Mouse (Mus musculus): ENCODE data around the gene G6pc3. TPM values are rescaled to one million over a fixed set of nuclear protein-coding genes. Genes with fewer than 3 reads are reported as not detected.

The G6pc3 gene
- polyA plus RNA-seq, 1 experiment from 2014 or later, result 40.9 TPM

DNA sequence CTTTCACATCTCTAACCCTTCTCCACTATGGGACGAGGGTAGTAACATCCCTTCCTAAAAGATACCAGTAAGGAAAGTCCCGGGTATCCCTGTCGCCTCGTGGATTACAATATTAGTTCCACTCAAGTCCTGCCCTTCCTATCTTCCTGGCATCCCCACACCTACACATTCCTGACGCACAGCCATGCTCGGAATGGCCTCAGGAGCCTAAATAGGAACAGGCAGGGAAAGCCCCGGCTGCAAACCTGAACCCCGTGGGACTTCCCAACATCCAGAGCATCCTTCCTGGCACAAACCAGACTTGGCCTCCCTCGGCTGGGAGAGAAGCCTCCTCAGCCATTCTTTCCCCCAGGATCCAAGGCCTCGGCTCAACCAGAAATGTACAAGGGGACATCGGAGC, 26.1 kb downstream of the G6pc3 start:
- DNase-seq (ENCODE audit: low spot score), result no peak
- peak overlapping the region; percentile 82 for H3K27ac ChIP-seq
- 0 out of 2 replicates have a peak, but pooled peaks cover 6% of the 10 kb centered on the region for H3K36me3 ChIP-seq
- 50% methylated on average over 11 of the region's 11 CpGs for WGBS
- peaks cover 97% of the 10 kb centered on the region for H3K4me1 ChIP-seq
- peak overlapping the region; percentile 70 for H3K4me3 ChIP-seq
- H3K27me3 ChIP-seq (ENCODE audit: insufficient read depth, poor library complexity, severe bottlenecking), result no peaks in the 10 kb centered on the region
- no peaks in the 10 kb centered on the region for H3K9me3 ChIP-seq

DNA sequence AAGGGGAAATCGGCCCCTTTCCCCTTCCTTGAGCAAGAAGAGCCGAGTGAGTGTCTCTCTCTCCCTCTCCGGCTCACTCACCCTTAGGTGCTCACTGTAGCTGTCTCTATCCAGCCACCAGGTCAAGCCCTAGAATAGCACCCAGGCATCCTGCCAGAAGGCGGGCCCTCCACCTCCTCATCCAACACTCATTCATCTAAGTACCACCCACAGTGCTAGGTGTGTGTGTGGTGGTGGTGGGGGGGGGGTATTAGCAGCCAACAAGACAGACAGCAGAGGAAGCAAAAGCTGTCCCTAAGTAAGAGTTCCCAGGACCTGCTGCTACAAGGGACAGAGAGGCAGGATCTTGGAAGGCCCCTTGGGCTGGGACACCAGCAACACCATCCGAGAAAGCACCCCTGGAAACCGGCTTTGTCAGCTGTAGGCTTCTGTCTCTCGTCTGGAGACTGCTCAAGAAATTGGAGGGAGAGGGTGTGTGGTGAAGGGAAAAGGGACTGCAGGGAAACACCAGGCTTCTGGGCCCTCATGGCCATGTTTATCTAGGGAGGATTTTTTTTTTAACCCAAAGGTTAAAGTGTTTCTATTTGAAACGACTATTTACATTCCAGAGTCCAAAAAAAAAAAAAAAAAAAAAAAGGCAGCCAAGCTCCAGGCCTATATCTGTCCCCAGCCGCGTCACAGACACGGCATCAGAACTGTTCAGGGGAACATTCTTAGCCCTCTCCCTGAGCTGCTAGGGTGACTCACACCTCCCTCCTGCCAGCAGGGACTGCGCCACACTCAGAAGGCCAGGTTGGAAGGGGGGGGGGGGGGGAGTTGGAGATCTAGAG, 26.9 kb downstream of the G6pc3 start:
- H3K27me3 ChIP-seq (ENCODE audit: insufficient read depth, poor library complexity, severe bottlenecking), result no peaks in the 10 kb centered on the region
- WGBS, result 26% methylated on average over 12 of the region's 12 CpGs
- peak overlapping the region; percentile 70 for H3K4me3 ChIP-seq
- peaks cover 8% of the 10 kb centered on the region for H3K36me3 ChIP-seq
- peaks cover 97% of the 10 kb centered on the region for H3K4me1 ChIP-seq
- no peaks in the 10 kb centered on the region for H3K9me3 ChIP-seq
- peak overlapping the region; percentile 88 for H3K27ac ChIP-seq
- DNase-seq (ENCODE audit: low spot score), result no peak

DNA sequence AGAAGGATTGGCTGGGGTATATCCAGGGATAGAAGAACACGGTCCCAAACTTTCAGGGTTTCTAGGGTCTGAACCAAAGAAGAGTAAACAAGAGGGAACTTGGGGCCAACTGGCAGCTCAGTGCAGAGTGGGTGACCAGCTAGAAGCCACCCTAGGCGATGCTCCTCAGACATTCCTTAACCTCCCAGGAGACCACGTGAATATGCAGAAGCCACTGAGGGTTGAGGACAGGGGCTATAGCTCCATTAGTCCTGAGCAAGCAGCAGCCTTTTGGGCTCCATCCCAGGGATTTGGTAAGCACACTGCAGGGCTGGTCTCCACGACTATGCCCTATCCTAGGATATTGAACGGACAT, 27.4 kb downstream of the G6pc3 start:
- no peaks in the 10 kb centered on the region for H3K9me3 ChIP-seq
- no peaks in the 10 kb centered on the region for H3K27me3 ChIP-seq (ENCODE audit: insufficient read depth, poor library complexity, severe bottlenecking)
- peaks cover 97% of the 10 kb centered on the region for H3K4me1 ChIP-seq
- no peak for DNase-seq (ENCODE audit: low spot score)
- WGBS, result 31% methylated on average over 5 of the region's 5 CpGs
- peaks cover 9% of the 10 kb centered on the region for H3K36me3 ChIP-seq
- H3K4me3 ChIP-seq, result peak overlapping the region; percentile 70
- H3K27ac ChIP-seq, result peak overlapping the region; percentile 88

DNA sequence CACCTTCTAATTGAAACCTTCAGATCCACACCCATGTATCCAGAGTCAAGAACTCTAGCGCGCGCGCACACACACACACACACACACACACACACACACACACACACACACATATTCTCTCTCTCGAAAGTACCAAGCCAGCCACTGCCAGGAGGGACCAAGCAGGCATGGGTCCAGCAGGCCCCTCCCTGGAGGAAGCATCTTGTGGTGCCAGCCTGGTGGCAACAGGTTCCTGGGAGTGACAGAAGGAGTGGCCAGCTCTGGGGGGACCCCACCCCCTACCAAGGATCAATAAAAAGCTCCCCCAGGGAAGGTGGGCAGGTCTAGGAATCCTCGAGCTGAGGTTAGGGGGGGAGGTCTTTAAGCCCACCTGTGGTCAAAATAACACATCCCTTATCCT, 28.0 kb downstream of the G6pc3 start:
- WGBS, result 68% methylated on average over 6 of the region's 6 CpGs
- H3K4me1 ChIP-seq, result peaks cover 97% of the 10 kb centered on the region
- H3K9me3 ChIP-seq, result no peaks in the 10 kb centered on the region
- DNase-seq (ENCODE audit: low spot score), result no peak
- H3K36me3 ChIP-seq, result peaks cover 11% of the 10 kb centered on the region
- H3K27ac ChIP-seq, result peak overlapping the region; percentile 88
- H3K4me3 ChIP-seq, result peak overlapping the region; percentile 70
- no peaks in the 10 kb centered on the region for H3K27me3 ChIP-seq (ENCODE audit: insufficient read depth, poor library complexity, severe bottlenecking)

DNA sequence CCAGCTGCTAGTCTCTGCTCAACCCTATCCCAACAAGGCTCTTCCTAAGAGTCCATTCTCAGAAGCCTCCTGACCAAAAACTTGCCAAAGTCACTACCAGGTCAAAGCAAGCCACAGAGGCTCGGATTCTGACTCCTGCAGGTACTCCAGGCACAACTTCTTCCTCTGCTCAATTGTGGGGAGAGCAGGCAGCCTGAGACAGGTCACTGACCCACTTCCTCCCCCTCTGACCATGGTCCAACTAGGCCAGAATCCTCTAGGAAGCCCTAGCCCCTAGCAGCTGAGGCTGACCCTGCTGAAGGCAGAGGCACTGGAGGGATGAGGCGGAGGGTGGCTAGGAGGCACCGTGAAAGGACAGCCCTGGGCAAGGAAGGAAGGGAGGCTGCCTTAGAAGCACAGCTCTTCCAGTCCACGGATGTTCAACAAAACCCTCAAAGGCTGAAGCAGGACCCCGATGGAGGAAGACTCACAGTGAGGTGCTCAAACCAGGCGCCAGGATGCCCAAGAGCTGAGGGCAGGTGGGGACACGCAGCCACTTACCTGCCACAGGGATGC, 28.5 kb downstream of the G6pc3 start:
- H3K27ac ChIP-seq, result peak overlapping the region; percentile 88
- peaks cover 97% of the 10 kb centered on the region for H3K4me1 ChIP-seq
- no peaks in the 10 kb centered on the region for H3K9me3 ChIP-seq
- H3K4me3 ChIP-seq, result peak overlapping the region; percentile 70
- H3K36me3 ChIP-seq, result peaks cover 11% of the 10 kb centered on the region
- WGBS, result 47% methylated on average over 7 of the region's 7 CpGs
- DNase-seq (ENCODE audit: low spot score), result no peak
- H3K27me3 ChIP-seq (ENCODE audit: insufficient read depth, poor library complexity, severe bottlenecking), result no peaks in the 10 kb centered on the region

DNA sequence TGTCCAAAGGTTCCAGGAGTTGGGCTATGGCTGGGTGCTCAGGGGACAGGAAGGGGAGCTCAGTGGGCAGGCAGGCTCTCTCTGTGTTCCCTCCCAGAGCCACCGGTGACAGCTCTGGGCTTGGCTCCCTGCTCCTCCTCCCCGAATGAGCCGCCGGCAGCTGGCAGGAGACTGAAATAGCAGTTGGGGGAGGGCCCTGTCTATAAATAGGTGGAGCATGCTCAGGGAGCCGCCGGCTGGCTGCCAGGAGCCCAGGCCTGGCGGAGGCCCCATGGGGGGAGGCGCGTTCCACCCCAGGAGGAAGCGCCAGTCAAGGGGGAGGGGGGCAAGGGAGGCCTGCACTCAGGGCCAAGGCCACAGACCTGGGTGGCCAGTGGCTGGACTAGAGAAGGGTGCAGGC, 29.4 kb downstream of the G6pc3 start:
- peak; percentile 97 for DNase-seq (ENCODE audit: low spot score)
- H3K27ac ChIP-seq, result peak overlapping the region; percentile 88
- peaks cover 98% of the 10 kb centered on the region for H3K4me1 ChIP-seq

DNA sequence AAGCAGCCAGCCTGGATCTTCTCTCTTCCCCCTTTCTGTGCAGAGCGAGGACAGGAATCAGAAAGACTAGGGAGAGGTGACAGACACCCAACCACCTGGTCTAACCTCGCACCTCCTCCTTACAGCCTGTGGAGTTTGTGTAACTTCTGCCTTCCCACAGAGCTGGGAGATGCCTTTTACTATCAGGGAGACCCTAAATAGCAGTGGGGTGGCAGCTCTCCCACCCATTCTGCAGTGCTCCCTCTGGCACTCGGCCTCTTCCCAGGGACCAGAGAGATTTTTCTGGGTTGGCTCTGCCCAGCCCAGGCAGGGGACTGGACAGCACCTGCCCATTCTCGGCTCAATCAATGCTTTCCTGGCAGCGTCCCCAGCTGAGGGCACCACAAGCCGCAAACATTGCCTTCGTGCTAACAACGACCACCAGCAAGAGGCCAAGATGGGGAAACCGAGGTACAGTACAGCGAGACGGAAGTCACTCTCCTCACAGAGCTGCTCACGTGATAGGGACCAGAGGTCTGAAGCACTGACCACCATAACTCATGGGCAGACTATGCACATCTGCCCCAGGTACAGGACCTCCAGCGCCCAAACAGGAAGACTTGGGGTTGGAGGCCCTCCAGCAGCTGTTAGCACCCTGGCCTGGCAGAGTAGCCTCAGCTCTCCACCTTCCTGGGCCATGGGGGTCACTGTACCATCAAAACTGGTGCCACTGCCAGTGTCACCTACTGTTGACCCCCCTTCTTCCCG, 30.0 kb downstream of the G6pc3 start:
- WGBS, result 45% methylated on average over 14 of the region's 14 CpGs
- DNase-seq (ENCODE audit: low spot score), result no peak
- H3K36me3 ChIP-seq, result peaks cover 11% of the 10 kb centered on the region
- H3K9me3 ChIP-seq, result no peaks in the 10 kb centered on the region
- H3K4me1 ChIP-seq, result peaks cover 98% of the 10 kb centered on the region
- H3K4me3 ChIP-seq, result peak overlapping the region; percentile 70
- H3K27ac ChIP-seq, result peak overlapping the region; percentile 88
- H3K27me3 ChIP-seq (ENCODE audit: insufficient read depth, poor library complexity, severe bottlenecking), result no peaks in the 10 kb centered on the region

More for the DNA sequence above, 29.4 kb downstream of the G6pc3 start:
- Histone ChIP-seq H3K9me3 (no peaks in the 10 kb centered on the region), H3K36me3 (peaks cover 11% of the 10 kb centered on the region), H3K27me3 (ENCODE audit: insufficient read depth, poor library complexity, severe bottlenecking) (no peaks in the 10 kb centered on the region), H3K4me3 (peak overlapping the region; percentile 70)
- 0% methylated on average over 10 of the region's 10 CpGs for WGBS

DNA sequence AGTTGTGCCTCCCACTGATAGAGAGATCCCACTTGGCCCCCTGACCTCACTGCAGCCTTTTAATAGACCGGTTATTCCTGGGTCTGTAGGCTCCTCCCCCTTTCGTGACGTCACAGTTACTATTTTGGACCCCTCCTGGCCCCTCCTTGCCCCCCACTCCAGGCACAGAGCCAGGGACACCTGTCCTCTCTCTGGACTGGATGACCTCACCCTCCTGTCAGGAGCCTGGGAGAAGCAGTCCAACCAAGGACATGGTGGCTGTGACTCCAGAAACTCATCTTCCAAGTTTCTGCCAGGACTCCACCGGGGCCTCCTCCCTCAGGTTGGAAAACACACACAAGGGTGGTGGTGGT, 30.6 kb downstream of the G6pc3 start:
- no peaks in the 10 kb centered on the region for H3K27me3 ChIP-seq (ENCODE audit: insufficient read depth, poor library complexity, severe bottlenecking)
- peak; percentile 93 for DNase-seq (ENCODE audit: low spot score)
- H3K27ac ChIP-seq, result peak overlapping the region; percentile 88
- H3K4me3 ChIP-seq, result peak overlapping the region; percentile 70
- H3K4me1 ChIP-seq, result peaks cover 98% of the 10 kb centered on the region
- peaks cover 11% of the 10 kb centered on the region for H3K36me3 ChIP-seq
- 29% methylated on average over 4 of the region's 4 CpGs for WGBS
- no peaks in the 10 kb centered on the region for H3K9me3 ChIP-seq

DNA sequence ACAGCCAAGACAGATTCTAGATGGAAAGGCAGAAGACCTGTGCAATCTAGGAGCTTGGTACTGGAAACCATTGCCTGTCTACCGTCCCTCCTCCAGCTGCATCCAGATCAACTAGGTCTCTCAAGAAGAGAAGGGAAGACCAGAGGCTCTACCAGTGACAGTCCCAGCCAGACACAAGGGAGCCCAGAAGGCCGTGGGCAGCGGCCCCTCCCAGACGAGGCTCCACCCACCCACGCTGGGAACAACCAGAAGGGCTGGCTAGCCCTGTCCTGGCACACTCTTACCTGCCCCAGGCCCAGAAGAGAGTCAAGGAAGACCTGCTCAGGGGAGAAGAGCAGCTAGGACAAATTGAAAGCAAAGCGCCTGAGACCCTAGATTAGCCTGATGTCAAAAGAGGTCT, 31.0 kb downstream of the G6pc3 start:
- Histone ChIP-seq H3K4me1 (peaks cover 98% of the 10 kb centered on the region), H3K9me3 (no peaks in the 10 kb centered on the region), H3K4me3 (peak overlapping the region; percentile 70), H3K27ac (peak overlapping the region; percentile 88), H3K36me3 (peaks cover 11% of the 10 kb centered on the region), H3K27me3 (ENCODE audit: insufficient read depth, poor library complexity, severe bottlenecking) (no peaks in the 10 kb centered on the region)
- no peak for DNase-seq (ENCODE audit: low spot score)
- WGBS, result 49% methylated on average over 6 of the region's 6 CpGs

DNA sequence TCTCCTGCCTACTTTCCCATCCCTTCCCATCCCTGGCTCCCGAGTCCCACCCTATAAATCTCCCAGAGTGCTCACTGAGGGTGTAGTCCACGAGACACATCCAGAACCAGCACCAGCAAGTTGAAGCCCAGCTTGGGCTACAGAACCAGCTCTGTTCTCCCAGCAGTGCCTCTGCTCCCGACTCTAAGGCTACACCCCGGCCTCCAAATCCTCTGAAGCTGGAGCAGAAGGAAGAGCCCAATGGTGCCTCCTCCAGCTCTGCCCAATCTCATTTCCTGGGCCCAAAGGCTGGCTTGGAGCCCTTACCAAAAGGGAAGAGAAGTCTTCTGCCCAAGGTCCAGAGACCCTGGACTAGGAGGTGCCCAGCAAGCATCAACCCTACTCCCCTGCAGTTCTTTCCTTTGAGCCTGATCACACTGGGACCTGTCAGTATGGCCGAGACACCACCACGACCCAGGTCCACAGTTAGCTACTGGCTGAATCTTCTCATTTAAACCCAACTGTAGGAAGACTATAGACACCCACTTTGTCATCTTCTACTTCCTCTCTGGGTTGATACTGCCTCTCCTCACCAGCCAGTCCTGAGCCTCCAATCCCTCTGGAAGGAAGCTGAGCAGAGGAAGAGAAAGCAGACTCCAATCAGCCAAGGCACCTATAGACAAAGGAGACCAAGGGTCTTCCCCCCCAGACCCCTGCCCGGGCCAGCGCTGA, 32.0 kb downstream of the G6pc3 start:
- Histone ChIP-seq H3K9me3 (no peaks in the 10 kb centered on the region), H3K27me3 (ENCODE audit: insufficient read depth, poor library complexity, severe bottlenecking) (no peaks in the 10 kb centered on the region), H3K27ac (peak overlapping the region; percentile 69), H3K36me3 (peaks cover 11% of the 10 kb centered on the region), H3K4me1 (peaks cover 99% of the 10 kb centered on the region), H3K4me3 (no peak overlapping the region)
- 87% methylated on average over 8 of the region's 8 CpGs for WGBS
- no peak for DNase-seq (ENCODE audit: low spot score)

DNA sequence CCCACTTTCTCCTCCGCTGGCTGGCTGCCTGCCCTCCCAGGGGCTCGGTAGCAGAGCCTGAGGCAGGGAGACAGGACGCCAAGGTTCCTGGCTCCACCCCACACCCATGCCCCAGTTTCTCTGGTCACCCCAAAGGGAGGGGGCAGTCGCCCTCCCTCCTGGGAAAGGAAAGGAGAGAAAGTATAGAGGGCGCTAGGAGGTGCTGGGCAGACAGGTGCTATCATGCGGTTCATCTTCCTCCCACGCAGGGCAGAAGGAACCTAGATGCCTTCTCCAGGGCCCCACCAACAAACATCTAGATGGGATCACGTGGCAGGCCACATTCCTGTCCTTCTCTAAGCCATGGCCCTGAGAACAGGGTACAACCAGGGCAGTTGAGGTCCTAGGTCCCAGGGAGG, 32.5 kb downstream of the G6pc3 start:
- H3K4me1 ChIP-seq, result peaks cover 100% of the 10 kb centered on the region
- H3K9me3 ChIP-seq, result no peaks in the 10 kb centered on the region
- DNase-seq (ENCODE audit: low spot score), result no peak
- 67% methylated on average over 8 of the region's 8 CpGs for WGBS
- H3K36me3 ChIP-seq, result peaks cover 11% of the 10 kb centered on the region
- no peak overlapping the region for H3K4me3 ChIP-seq
- peak overlapping the region; percentile 69; the same call in 1 of the 2 replicates for H3K27ac ChIP-seq
- H3K27me3 ChIP-seq (ENCODE audit: insufficient read depth, poor library complexity, severe bottlenecking), result no peaks in the 10 kb centered on the region

DNA sequence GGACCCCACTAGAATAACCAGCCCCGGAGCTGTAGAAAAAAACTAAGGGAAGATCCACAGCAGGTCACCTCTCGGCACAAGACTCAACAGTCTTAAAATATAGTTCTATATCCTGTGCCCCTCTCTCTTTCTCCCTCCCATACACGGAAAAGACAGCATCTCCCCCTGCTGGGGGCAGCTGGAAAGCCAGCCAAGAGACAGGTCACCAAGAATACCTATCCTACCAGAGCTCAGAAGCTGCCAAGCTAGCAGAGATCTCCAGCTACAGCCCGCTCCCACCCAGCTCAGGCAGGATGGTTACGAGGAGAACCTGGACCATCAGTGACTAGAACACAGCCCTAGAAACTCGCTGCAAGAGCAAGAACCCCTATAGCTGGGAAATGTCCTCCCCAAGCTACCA, 33.7 kb downstream of the G6pc3 start:
- H3K9me3 ChIP-seq, result no peaks in the 10 kb centered on the region
- H3K36me3 ChIP-seq, result peaks cover 11% of the 10 kb centered on the region
- H3K4me1 ChIP-seq, result peaks cover 100% of the 10 kb centered on the region
- H3K27ac ChIP-seq, result no peak overlapping the region; the same call in 1 of the 2 replicates
- DNase-seq (ENCODE audit: low spot score), result no peak
- WGBS, result 28% methylated on average over 6 of the region's 6 CpGs
- no peaks in the 10 kb centered on the region for H3K27me3 ChIP-seq (ENCODE audit: insufficient read depth, poor library complexity, severe bottlenecking)
- H3K4me3 ChIP-seq, result no peak overlapping the region

All from heart, embryonic 10.5 days (tissue).